Mouse (Mus musculus): ENCODE measurements around the gene Farsb. TPM values are rescaled to one million over a fixed set of nuclear protein-coding genes. Genes with fewer than 3 reads are reported as not detected.
A peak's percentile ranks its signal among the peaks of the same experiment; 100 is the strongest.

Gene Farsb
- polyA plus RNA-seq, 1 experiment from 2014 or later: 156 TPM

- Histone ChIP-seq H3K4me2 (no peak overlapping the region), H3K27me3 (no peaks in the 10 kb centered on the region), H3K4me3 (no peak overlapping the region), H3K9me3 (no peaks in the 10 kb centered on the region), H3K9ac (no peak overlapping the region), H3K27ac (replicated peaks) (no peak overlapping the region), H3K4me1 (replicated peaks) (no peaks in the 10 kb centered on the region), H3K36me3 (no peaks in the 10 kb centered on the region)
- WGBS: 94% methylated on average over 9 of the region's 9 CpGs
- no peak for ATAC-seq (ENCODE audit: low read depth)
These were observed 55.2 kb downstream of the Farsb start for GRCm38 (mm10) chr1:78433472-78433871.

GRCm38 (mm10) chr1:78428851-78429250, 59.8 kb downstream of the Farsb start:
- H3K9ac ChIP-seq: no peak overlapping the region
- H3K27ac ChIP-seq (replicated peaks): no peak overlapping the region
- H3K4me2 ChIP-seq: no peak overlapping the region
- WGBS: 44% methylated on average over 11 of the region's 11 CpGs
- peaks cover 6% of the 10 kb centered on the region for H3K4me1 ChIP-seq (replicated peaks)
- ATAC-seq (ENCODE audit: low read depth): no peak
- H3K27me3 ChIP-seq: no peaks in the 10 kb centered on the region
- no peak overlapping the region for H3K4me3 ChIP-seq
- peaks cover 9% of the 10 kb centered on the region; the same call in 1 of the 2 replicates for H3K36me3 ChIP-seq
- H3K9me3 ChIP-seq: no peaks in the 10 kb centered on the region

DNA sequence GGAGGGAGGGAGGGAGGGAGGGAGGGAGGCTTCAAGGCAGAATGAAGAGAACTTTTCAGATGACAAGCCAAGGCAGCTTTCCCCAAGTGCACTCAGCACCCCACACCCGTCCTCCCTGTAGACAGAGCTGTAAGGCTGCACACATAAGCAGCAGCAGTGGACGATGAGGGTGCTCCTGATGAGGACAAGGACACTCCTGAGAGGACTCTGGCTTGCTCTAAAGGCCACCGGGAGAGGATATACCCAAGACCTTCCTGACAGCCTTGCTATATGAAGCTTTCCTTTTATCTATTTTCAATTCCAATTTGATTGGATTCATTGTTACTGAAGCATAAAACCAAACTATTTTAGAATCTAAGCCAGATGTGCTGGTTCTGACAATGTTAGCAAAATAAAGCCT, 61.9 kb downstream of the Farsb start:
- Histone ChIP-seq H3K9ac (no peak overlapping the region), H3K9me3 (no peaks in the 10 kb centered on the region), H3K4me1 (replicated peaks) (peaks cover 6% of the 10 kb centered on the region), H3K4me2 (no peak overlapping the region), H3K36me3 (peaks cover 16% of the 10 kb centered on the region), H3K4me3 (no peak overlapping the region), H3K27ac (replicated peaks) (no peak overlapping the region), H3K27me3 (no peaks in the 10 kb centered on the region)
- 72% methylated on average over 3 of the region's 3 CpGs for WGBS
- ATAC-seq (ENCODE audit: low read depth): no peak

GRCm38 (mm10) chr1:78425793-78426700, 62.6 kb downstream of the Farsb start:
- peak overlapping the region; percentile 59 for H3K27ac ChIP-seq (replicated peaks)
- H3K4me1 ChIP-seq (replicated peaks): peaks cover 6% of the 10 kb centered on the region
- H3K4me2 ChIP-seq: no peak overlapping the region
- peak; percentile 50; the same call in 1 of the 2 replicates for ATAC-seq (ENCODE audit: low read depth)
- no peaks in the 10 kb centered on the region for H3K9me3 ChIP-seq
- WGBS: 80% methylated on average over 7 of the region's 7 CpGs
- H3K4me3 ChIP-seq: no peak overlapping the region
- peaks cover 19% of the 10 kb centered on the region for H3K36me3 ChIP-seq
- no peaks in the 10 kb centered on the region for H3K27me3 ChIP-seq
- no peak overlapping the region for H3K9ac ChIP-seq

- Histone ChIP-seq H3K9me3 (no peaks in the 10 kb centered on the region), H3K4me2 (no peak overlapping the region), H3K27me3 (no peaks in the 10 kb centered on the region), H3K36me3 (peaks cover 19% of the 10 kb centered on the region), H3K9ac (no peak overlapping the region), H3K27ac (replicated peaks) (peak overlapping the region; percentile 59), H3K4me3 (no peak overlapping the region), H3K4me1 (replicated peaks) (peaks cover 6% of the 10 kb centered on the region)
- no peak for ATAC-seq (ENCODE audit: low read depth)
- 78% methylated on average over 7 of the region's 7 CpGs for WGBS
These were observed 63.4 kb downstream of the Farsb start for GRCm38 (mm10) chr1:78425309-78425708.

DNA sequence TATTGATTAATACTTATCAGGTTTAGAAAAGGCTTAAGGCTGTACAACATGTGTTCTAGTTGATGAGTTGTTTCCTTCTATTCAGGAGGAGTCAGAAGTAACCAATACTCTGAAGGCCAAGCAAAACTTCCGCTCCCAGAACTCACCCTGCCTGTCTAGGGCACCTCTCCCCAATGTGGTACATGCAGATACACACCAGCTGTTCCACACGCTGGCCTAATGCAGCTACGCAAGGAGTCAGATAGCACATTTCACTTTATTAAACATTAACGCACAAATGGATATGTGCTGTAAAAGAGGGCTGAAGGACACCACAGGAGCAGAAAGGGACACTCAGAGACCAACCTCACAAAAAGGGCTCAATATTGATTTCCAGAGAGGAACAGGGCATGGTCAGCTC, 63.8 kb downstream of the Farsb start:
- H3K36me3 ChIP-seq: peaks cover 19% of the 10 kb centered on the region
- no peak overlapping the region for H3K9ac ChIP-seq
- ATAC-seq (ENCODE audit: low read depth): no peak
- H3K9me3 ChIP-seq: no peaks in the 10 kb centered on the region
- no peak overlapping the region for H3K4me3 ChIP-seq
- 0 out of 2 replicates have a peak overlapping the region, but pooled peaks have one; percentile 59 for H3K27ac ChIP-seq (replicated peaks)
- no peak overlapping the region for H3K4me2 ChIP-seq
- 82% methylated on average over 4 of the region's 4 CpGs for WGBS
- peaks cover 6% of the 10 kb centered on the region for H3K4me1 ChIP-seq (replicated peaks)
- no peaks in the 10 kb centered on the region for H3K27me3 ChIP-seq

DNA sequence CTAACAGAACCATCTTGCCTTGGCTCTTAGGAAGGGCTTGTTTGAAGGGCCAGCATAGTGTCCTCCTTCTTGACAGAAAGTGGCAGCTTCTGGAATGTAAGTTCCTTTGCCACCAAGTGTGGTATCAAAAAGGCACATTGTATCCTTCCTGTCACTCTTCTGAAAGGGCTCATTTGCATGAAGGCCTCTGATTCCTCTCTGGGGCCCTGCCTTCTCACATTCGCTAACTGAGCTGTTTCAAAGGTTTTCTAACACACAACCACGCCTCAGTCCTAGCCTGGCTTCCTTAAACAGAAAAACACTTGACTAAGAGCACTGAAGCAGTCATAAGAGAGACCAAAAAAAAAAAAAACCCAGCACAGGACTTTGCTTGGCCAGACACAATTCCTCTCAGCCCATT, 66.1 kb downstream of the Farsb start:
- Histone ChIP-seq H3K9me3 (no peaks in the 10 kb centered on the region), H3K36me3 (peaks cover 24% of the 10 kb centered on the region), H3K4me1 (replicated peaks) (peaks cover 6% of the 10 kb centered on the region), H3K27ac (replicated peaks) (no peak overlapping the region), H3K4me2 (no peak overlapping the region), H3K27me3 (no peaks in the 10 kb centered on the region), H3K9ac (no peak overlapping the region), H3K4me3 (no peak overlapping the region)
- WGBS: 42% methylated on average over 2 of the region's 2 CpGs
- no peak for ATAC-seq (ENCODE audit: low read depth)

DNA sequence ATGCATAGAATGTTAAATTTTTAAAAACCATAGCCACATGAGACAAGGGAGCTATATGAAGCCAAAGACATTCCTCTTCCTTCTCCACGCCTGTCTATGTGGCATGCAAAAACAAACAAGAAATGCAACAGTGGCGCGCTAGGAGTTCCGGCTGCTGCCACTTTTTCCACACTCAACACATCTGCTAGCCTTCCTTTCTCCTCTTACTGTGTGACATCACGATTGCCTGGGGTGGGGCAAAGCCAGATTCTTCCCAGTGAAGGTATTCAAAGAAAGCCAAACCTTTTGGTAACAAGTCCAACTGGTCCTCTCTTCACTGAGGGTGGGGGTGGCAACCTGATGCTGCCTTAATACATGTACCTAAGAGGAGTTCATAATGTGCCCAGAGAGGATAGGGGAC, 66.9 kb downstream of the Farsb start:
- Histone ChIP-seq H3K27ac (replicated peaks) (no peak overlapping the region), H3K4me1 (replicated peaks) (peaks cover 6% of the 10 kb centered on the region), H3K4me2 (no peak overlapping the region), H3K36me3 (peaks cover 27% of the 10 kb centered on the region), H3K9me3 (no peaks in the 10 kb centered on the region), H3K27me3 (no peaks in the 10 kb centered on the region), H3K9ac (no peak overlapping the region), H3K4me3 (no peak overlapping the region)
- WGBS: 76% methylated on average over 5 of the region's 5 CpGs
- ATAC-seq (ENCODE audit: low read depth): no peak

GRCm38 (mm10) chr1:78420271-78420670, 68.4 kb downstream of the Farsb start:
- no peaks in the 10 kb centered on the region for H3K27me3 ChIP-seq
- no peak overlapping the region for H3K27ac ChIP-seq (replicated peaks)
- H3K9ac ChIP-seq: no peak overlapping the region
- 92% methylated on average over 6 of the region's 6 CpGs for WGBS
- H3K4me1 ChIP-seq (replicated peaks): no peaks in the 10 kb centered on the region
- no peak overlapping the region for H3K4me2 ChIP-seq
- H3K9me3 ChIP-seq: no peaks in the 10 kb centered on the region
- H3K4me3 ChIP-seq: no peak overlapping the region
- no peak for ATAC-seq (ENCODE audit: low read depth)
- H3K36me3 ChIP-seq: peaks cover 27% of the 10 kb centered on the region

- Histone ChIP-seq H3K4me1 (replicated peaks) (no peaks in the 10 kb centered on the region), H3K27ac (replicated peaks) (no peak overlapping the region), H3K9me3 (no peaks in the 10 kb centered on the region), H3K4me2 (no peak overlapping the region), H3K9ac (no peak overlapping the region), H3K27me3 (no peaks in the 10 kb centered on the region), H3K36me3 (peaks cover 24% of the 10 kb centered on the region), H3K4me3 (no peak overlapping the region)
- WGBS: 45% methylated on average over 4 of the region's 4 CpGs
- peak; percentile 75; the same call in 1 of the 2 replicates for ATAC-seq (ENCODE audit: low read depth)
These were observed 69.1 kb downstream of the Farsb start for GRCm38 (mm10) chr1:78419593-78419992.

GRCm38 (mm10) chr1:78417154-78417911, 71.4 kb downstream of the Farsb start:
- no peak overlapping the region for H3K9ac ChIP-seq
- peaks cover 15% of the 10 kb centered on the region; the same call in 1 of the 2 replicates for H3K36me3 ChIP-seq

GRCm38 (mm10) chr1:78414421-78414820, 74.3 kb downstream of the Farsb start:
- Histone ChIP-seq H3K9ac (no peak overlapping the region), H3K27ac (replicated peaks) (no peak overlapping the region), H3K36me3 (0 out of 2 replicates have a peak, but pooled peaks cover 8% of the 10 kb centered on the region), H3K9me3 (no peaks in the 10 kb centered on the region), H3K27me3 (no peaks in the 10 kb centered on the region), H3K4me2 (no peak overlapping the region), H3K4me1 (replicated peaks) (no peaks in the 10 kb centered on the region), H3K4me3 (no peak overlapping the region)
- WGBS: 90% methylated on average over 5 of the region's 5 CpGs
- ATAC-seq (ENCODE audit: low read depth): no peak

More at GRCm38 (mm10) chr1:78417154-78417911, 71.4 kb downstream of the Farsb start:
- no peak overlapping the region for H3K27ac ChIP-seq (replicated peaks)
- H3K9me3 ChIP-seq: no peaks in the 10 kb centered on the region
- H3K4me3 ChIP-seq: no peak overlapping the region
- no peak for ATAC-seq (ENCODE audit: low read depth)
- no peaks in the 10 kb centered on the region for H3K4me1 ChIP-seq (replicated peaks)
- WGBS: 94% methylated on average over 9 of the region's 9 CpGs
- H3K4me2 ChIP-seq: no peak overlapping the region
- H3K27me3 ChIP-seq: no peaks in the 10 kb centered on the region

Data from neural tube, embryonic 13.5 days (tissue).